ENCODE assay signal across 19 mouse cellular contexts in genomic region chr2:79715925-79716324, GRCm38 (mm10). TPM values are rescaled to one million over a fixed set of nuclear protein-coding genes. Genes with fewer than 3 reads are reported as not detected.
"Had no signal": no experiment of that assay in that cellular context is flagged by ENCODE, and none has a peak within 500 bp of the region (broad histone marks: within the 10 kb centered on the region; RNA-seq: fewer than 3 reads in every experiment).

No protein-coding gene starts in this region.

- DNase-seq: kidney, postnatal 36 days; liver; liver, embryonic 13.5 days; liver, postnatal 0 days; lung, postnatal 14 days; thymus, adult 18-20 months; thymus, postnatal 14 days had no signal

- H3K9ac ChIP-seq: limb, embryonic 12.5 days; liver, embryonic 13.5 days; liver, postnatal 0 days; lung, embryonic 15.5 days; midbrain, embryonic 15.5 days; neural tube, embryonic 13.5 days had no signal

- ATAC-seq: liver, postnatal 0 days; midbrain, embryonic 15.5 days had no signal

- H3K4me3 ChIP-seq: layer of hippocampus, adult 2 months; limb, embryonic 12.5 days; liver, embryonic 13.5 days; lung, embryonic 15.5 days; megakaryocyte, embryonic 14.5 days; midbrain, embryonic 15.5 days; neural tube, embryonic 13.5 days had no signal

- H3K27ac ChIP-seq: layer of hippocampus, adult 2 months; limb, embryonic 12.5 days; liver, embryonic 13.5 days; lung, embryonic 15.5 days; macrophage; midbrain, embryonic 15.5 days; neural tube, embryonic 13.5 days; stomach, postnatal 0 days had no signal

- H3K27me3 ChIP-seq: limb, embryonic 12.5 days; liver, embryonic 13.5 days; lung, embryonic 15.5 days; megakaryocyte, embryonic 14.5 days; midbrain, embryonic 15.5 days; neural tube, embryonic 13.5 days had no signal

- H3K4me2 ChIP-seq: limb, embryonic 12.5 days; liver, embryonic 13.5 days; lung, embryonic 15.5 days; midbrain, embryonic 11.5 days; midbrain, embryonic 15.5 days; neural tube, embryonic 13.5 days had no signal

- H3K4me1 ChIP-seq: limb, embryonic 12.5 days; liver, embryonic 13.5 days; lung, embryonic 15.5 days; midbrain, embryonic 15.5 days; neural tube, embryonic 13.5 days had no signal

- H3K9me3 ChIP-seq: limb, embryonic 12.5 days; liver, embryonic 13.5 days; lung, embryonic 15.5 days; megakaryocyte, embryonic 14.5 days; midbrain, embryonic 15.5 days; neural tube, embryonic 13.5 days had no signal

- H3K36me3 ChIP-seq: limb, embryonic 12.5 days; liver, embryonic 13.5 days; lung, embryonic 15.5 days; midbrain, embryonic 15.5 days; neural tube, embryonic 13.5 days had no signal

RNA-seq across cellular contexts. Expression of gene Ppp1r1c, which starts 8.3 kb away (rescaled TPM):
- total RNA-seq: left cerebral cortex, postnatal 36 days; monocyte, adult 5-6 weeks had no signal
- polyA plus RNA-seq: kidney, embryonic 16.5 days; liver, embryonic 13.5 days; liver, postnatal 0 days; macrophage; stomach, postnatal 0 days had no signal
